Mouse (Mus musculus) myocyte (in vitro differentiated cells): Measurements from ENCODE around the gene Gm9049.

Experiments used
- POLR2A ChIP-seq: IDR thresholded peaks from one replicate; pipeline ENCODE4 v1.6.1; 2011; ENCODE audit warnings: low read depth, mild to moderate bottlenecking, control low read depth, moderate library complexity; ENCODE audit not compliant: insufficient read length
- POLR2AphosphoS2 ChIP-seq: IDR thresholded peaks from one replicate; pipeline ENCODE4 v1.6.1; 2011; ENCODE audit warnings: low read depth, control low read depth; ENCODE audit not compliant: insufficient read length

GRCm38 (mm10) chr10:118399917-118400316, 46.0 kb upstream of the Gm9049 start:
- no peak for TF ChIP-seq POLR2A
- no peak for TF ChIP-seq POLR2AphosphoS2
